Mouse (Mus musculus): ENCODE measurements around the gene Nhlrc4. TPM values are rescaled to one million over a fixed set of nuclear protein-coding genes. Genes with fewer than 3 reads are reported as not detected.

Gene Nhlrc4
- polyA plus RNA-seq (2016; fragmentation: Nextera tagmentation; extraction: Ambion mirVana), result 0.09 and 0.72 TPM in 2 replicates

DNA sequence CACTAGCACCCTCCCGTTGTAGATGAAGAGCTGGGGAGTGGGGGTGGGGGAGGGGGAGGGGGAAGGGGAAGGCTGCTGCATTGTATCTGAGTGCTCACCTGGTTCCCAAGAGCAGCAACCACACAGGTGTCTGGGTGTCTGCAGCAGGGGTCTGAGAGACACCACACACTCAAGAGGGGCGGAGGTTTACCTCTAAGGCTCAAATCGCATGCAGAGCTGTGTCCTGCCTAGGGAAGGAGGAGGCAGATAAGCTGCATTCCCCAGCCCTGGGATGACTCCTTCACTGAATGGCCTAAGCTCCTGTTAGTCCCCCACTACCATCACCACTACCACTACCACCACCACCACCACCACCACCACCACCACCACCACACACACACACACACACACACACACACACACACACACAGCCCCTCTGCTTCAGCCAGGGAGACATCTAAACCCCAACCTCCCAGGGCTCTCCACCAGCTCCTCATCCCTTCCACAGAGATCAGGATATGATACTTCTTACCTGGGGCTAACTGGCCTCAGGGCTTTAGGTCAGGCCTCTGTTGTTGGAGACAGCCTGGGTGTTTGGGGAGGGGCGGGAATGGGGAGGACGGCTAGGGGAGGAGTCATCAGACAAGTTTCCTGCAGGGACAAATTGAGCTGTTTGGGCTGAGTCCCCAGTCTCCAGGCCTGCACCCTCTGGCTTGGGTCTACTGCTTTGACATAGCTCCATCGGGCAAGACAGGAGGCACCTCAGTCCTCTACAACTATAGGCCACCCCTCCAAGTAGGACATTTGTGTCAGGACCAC lies at the start of gene Nhlrc4, which contains the start of gene Pigq:
TSS of gene Nhlrc4 (minus strand) at position 596 of the 798 bp plus-strand sequence.
TSS of gene Pigq (minus strand) at position 571 of the 798 bp plus-strand sequence.
- ATAC-seq (ENCODE audit: low FRiP score), result no peak
- H3K9me3 ChIP-seq, result no peaks in the 10 kb centered on the region
- H3K27ac ChIP-seq, result no peak within 1 kb of the TSS; the same call in 1 of the 2 replicates
- 67% methylated on average over 5 of the region's 6 CpGs for WGBS
- no peak within 1 kb of the TSS for H3K4me3 ChIP-seq (replicated peaks)
- no peak within 1 kb of the TSS for H3K9ac ChIP-seq
- H3K36me3 ChIP-seq (replicated peaks), result no peaks in the 10 kb centered on the region
- no peak within 1 kb of the TSS for H3K4me2 ChIP-seq
- peaks cover 19% of the 10 kb centered on the region for H3K27me3 ChIP-seq
- H3K4me1 ChIP-seq, result peaks cover 14% of the 10 kb centered on the region

DNA sequence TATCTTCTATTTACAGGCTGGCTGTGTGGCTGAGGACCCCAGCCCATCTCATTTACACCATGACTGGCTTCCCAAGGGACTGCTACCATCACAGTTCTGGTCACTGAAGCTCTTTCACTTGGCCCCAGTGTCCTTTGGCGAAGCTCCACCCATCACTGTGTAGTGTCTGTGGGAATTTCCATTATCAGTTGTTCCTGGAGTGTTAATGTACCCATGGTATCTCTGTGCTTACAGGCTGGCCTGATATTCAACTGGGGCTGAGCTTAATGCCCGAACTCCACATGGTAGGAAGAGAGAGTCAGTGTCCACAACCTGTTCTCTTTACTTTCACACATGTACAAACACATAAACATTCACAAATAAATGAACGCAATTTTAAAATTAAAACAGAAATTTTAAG lies 48.7 kb upstream of the Nhlrc4 start:
- 91% methylated on average over 3 of the region's 3 CpGs for WGBS
- ATAC-seq (ENCODE audit: low FRiP score), result no peak

DNA sequence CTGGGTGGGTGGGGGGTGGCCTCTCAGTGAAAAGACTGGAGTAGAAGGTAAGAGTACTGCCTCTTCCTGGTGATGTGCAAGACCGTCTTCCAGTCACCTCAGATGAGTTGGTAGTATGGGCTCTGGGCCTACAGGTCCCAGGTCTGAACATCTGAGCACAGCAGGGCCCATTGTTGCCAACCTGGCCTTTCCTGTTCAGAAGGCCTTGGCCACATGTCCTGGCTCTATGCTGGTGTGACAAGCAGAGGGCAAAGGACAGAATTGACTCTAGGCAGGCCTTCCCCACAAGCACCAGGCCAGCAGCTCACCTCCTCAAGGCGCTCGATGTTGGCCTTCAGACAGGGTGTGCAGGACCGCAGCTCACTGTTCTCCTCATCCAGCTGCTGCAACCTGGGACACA lies 47.5 kb upstream of the Nhlrc4 start:
- Histone ChIP-seq H3K4me3 (replicated peaks) (no peak overlapping the region), H3K4me2 (no peak overlapping the region), H3K4me1 (no peaks in the 10 kb centered on the region), H3K36me3 (replicated peaks) (peaks cover 70% of the 10 kb centered on the region), H3K27ac (no peak overlapping the region), H3K9ac (no peak overlapping the region), H3K9me3 (no peaks in the 10 kb centered on the region), H3K27me3 (no peaks in the 10 kb centered on the region)
- no peak for ATAC-seq (ENCODE audit: low FRiP score)
- 95% methylated on average over 4 of the region's 4 CpGs for WGBS

More for the DNA sequence above, 48.7 kb upstream of the Nhlrc4 start:
- Histone ChIP-seq H3K9ac (no peak overlapping the region), H3K4me2 (no peak overlapping the region), H3K4me1 (no peaks in the 10 kb centered on the region), H3K36me3 (replicated peaks) (peaks cover 80% of the 10 kb centered on the region), H3K4me3 (replicated peaks) (no peak overlapping the region), H3K9me3 (no peaks in the 10 kb centered on the region), H3K27me3 (no peaks in the 10 kb centered on the region), H3K27ac (no peak overlapping the region)

DNA sequence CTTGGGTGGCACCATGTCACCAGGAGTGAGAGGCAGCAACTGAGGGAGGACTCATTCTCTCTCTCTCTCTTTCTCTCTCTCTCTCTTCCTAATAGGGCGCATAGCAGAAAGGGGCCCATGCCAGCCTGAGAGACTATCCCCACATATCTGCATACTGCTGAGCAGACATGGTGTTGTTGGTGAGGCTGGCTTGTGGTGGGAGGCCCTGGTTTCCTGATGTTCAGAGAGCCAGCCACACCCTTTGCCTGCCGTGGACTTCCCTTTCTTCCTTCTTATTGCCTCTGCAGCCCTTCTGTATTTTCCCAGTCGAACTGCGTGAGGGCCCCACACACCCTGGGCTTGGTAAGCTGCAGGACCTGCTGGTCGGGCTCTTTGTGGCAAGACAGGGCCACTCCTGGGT lies 45.6 kb upstream of the Nhlrc4 start:
- Histone ChIP-seq H3K9ac (no peak overlapping the region), H3K4me2 (no peak overlapping the region), H3K27me3 (no peaks in the 10 kb centered on the region), H3K4me1 (peaks cover 3% of the 10 kb centered on the region; the same call in 1 of the 2 replicates), H3K4me3 (replicated peaks) (no peak overlapping the region), H3K9me3 (no peaks in the 10 kb centered on the region), H3K36me3 (replicated peaks) (peaks cover 62% of the 10 kb centered on the region), H3K27ac (no peak overlapping the region)
- no peak for ATAC-seq (ENCODE audit: low FRiP score)
- WGBS, result 96% methylated on average over 5 of the region's 5 CpGs

DNA sequence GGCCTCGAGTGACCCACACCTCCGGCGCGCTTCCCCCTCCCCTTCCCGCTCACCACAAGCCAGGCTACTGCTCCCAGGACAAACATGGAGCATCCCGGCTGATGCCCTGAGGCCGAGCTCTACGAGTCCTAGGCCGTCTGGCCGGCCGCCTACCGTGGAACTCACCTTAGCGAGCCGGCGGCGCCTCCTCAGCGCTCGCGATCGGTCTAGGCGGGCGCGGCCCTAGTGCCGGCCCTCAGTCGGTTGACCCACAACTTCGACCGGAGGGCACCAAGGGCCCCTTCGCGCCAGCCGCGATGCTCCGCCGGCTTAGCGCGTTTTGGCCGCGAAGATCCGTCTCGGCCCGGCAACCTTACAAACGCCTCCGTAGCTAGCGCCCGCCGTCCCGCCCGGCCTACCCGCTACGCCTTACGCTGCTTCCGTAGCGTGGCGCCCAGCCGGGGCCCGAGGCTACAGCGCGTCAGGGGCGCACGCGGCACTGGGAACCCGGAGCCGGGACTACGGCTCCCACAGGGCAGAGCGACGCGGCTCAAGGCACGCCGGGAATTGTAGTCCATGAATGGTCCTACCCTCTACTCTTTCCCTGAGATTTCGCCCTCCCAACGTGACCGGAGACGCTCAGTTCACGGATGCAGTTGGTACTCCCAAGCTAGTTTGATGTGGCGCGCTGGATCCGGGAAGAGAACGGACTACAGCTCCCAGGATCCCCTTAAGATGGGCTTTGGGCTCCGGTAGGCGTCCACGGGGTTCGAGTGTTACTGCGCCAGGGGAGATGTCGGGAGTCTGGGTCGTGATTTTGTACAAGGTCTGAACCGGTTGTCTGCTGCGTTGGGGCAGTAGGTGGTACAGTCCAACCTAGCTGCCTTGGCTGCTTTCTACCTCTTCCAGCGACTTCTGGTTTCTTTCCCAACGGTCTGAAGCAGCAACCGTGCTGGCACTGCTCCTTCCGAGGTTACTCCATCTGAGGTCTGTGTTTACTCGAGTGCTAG lies 40.8 kb upstream of the Nhlrc4 start, which contains the start of gene Capn15:
TSS of gene Capn15 (minus strand) at position 491 of the 989 bp plus-strand sequence.
- Histone ChIP-seq H3K4me3 (replicated peaks) (peak within 1 kb of the TSS; percentile 75), H3K4me2 (peak within 1 kb of the TSS; percentile 75), H3K4me1 (peaks cover 21% of the 10 kb centered on the region), H3K9me3 (no peaks in the 10 kb centered on the region), H3K9ac (peak within 1 kb of the TSS; percentile 82), H3K27me3 (no peaks in the 10 kb centered on the region), H3K27ac (peak within 1 kb of the TSS; percentile 82), H3K36me3 (replicated peaks) (peaks cover 21% of the 10 kb centered on the region)
- WGBS, result under 1% methylated on average over 91 of the region's 91 CpGs
- ATAC-seq (ENCODE audit: low FRiP score), result peak; percentile 99

DNA sequence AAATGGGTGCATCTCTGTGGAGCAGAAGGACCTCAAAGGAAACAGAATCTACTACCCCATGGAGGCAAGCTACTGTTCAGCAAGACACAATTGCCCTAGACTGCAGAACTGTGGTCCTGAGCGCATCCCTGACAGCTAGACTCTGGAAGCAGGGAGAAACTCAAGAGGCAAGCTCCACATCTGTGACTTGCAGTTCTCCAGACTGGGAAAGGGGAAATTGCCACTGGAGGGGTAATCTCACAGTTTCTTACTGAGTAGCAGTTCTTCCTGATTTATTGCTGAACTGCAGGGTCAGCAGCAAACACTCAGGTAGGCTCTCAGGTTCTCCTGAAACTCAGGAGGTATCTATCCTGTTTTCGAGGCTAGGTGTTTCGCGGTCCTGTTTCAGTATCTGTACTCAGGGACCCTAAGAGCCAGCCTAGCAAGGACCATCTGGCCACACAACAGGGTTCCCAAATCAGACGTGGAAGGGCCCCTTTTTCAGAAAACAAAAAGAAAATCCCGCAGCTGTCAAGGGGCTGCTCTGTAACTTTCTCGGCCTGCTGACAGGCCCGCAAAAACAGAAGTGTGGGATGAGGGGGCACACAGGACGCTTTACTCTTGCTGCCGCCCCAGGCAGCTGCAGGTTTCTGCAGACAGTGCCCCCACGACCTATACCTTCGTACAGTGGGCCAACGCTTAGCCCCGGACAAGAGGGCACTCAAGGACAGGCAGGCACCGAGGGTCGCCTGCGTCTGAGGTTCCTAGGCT lies 40.0 kb upstream of the Nhlrc4 start:
- Histone ChIP-seq H3K4me1 (peaks cover 21% of the 10 kb centered on the region), H3K4me2 (peak overlapping the region; percentile 75), H3K9ac (peak overlapping the region; percentile 82), H3K9me3 (no peaks in the 10 kb centered on the region), H3K4me3 (replicated peaks) (peak overlapping the region; percentile 75), H3K36me3 (replicated peaks) (peaks cover 12% of the 10 kb centered on the region), H3K27ac (peak overlapping the region; percentile 82), H3K27me3 (no peaks in the 10 kb centered on the region)
- no peak for ATAC-seq (ENCODE audit: low FRiP score)
- WGBS, result 16% methylated on average over 17 of the region's 17 CpGs

DNA sequence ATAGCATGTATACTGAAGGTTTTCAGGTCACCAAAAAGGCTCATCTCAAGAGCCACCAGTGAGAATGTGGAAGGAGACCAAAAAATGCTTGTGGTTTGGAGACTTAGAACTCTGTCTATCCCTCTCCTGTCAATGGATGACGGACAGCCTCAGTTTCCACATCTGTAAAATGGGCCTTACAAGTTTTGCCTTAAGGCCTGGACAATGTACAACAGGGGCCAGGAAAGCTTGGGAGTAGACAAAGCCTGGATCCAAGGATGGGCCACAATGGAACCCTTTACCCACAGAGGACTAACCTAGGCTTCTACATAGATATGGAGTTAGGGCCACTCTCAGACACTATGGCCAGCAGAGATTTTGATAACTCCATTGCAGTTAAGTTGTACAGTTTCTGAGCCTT lies 39.3 kb upstream of the Nhlrc4 start:
- Histone ChIP-seq H3K4me2 (peak overlapping the region; percentile 75), H3K9ac (peak overlapping the region; percentile 82; the same call in 1 of the 2 replicates), H3K9me3 (no peaks in the 10 kb centered on the region), H3K27ac (no peak overlapping the region), H3K27me3 (no peaks in the 10 kb centered on the region), H3K4me1 (peaks cover 21% of the 10 kb centered on the region), H3K4me3 (replicated peaks) (peak overlapping the region; percentile 75), H3K36me3 (replicated peaks) (peaks cover 7% of the 10 kb centered on the region; the same call in 1 of the 2 replicates)
- WGBS, result 94% methylated on average over 1 of the region's 1 CpGs
- no peak for ATAC-seq (ENCODE audit: low FRiP score)

DNA sequence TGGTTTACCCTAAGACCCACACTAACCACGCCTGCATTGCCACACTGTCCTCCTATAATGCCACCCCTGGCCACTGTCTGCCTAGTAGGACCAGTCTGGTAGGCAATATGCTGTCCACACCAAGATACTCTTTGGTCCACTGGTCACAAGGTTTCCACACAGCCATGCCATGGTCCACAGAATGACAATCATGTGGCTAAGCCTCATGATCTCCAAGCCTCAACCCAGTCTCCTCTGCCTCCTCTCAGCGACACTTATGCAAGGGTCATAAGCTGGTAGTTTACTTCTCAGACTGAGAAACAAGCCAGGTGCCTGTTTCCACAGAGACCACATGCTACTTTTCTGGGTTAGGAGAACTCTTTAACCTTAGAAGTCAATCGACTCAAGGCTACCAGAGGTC lies 38.2 kb upstream of the Nhlrc4 start:
- Histone ChIP-seq H3K4me3 (replicated peaks) (no peak overlapping the region), H3K27ac (no peak overlapping the region), H3K9ac (no peak overlapping the region), H3K27me3 (no peaks in the 10 kb centered on the region), H3K36me3 (replicated peaks) (peaks cover 6% of the 10 kb centered on the region; the same call in 1 of the 2 replicates), H3K9me3 (no peaks in the 10 kb centered on the region), H3K4me1 (peaks cover 21% of the 10 kb centered on the region), H3K4me2 (no peak overlapping the region)
- ATAC-seq (ENCODE audit: low FRiP score), result no peak
- 94% methylated on average over 3 of the region's 3 CpGs for WGBS

DNA sequence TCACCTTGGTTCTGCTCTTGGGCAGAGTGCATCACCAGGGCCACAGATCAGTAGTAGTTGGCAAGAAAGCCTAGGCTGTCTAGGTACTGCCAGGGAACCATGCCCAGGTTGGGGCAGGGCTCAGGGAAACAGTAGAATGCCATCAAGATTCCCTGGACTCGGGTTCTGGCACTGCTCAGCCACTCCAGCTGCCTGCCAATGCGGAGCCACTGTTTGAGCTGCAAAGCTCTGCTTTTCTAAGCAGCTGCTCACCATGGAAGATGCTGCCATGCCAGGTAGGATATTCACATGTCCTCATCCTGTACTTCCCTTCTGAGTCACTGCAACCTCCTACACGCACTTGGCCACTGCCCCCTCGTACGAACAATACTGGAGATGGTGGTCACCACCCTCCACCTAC lies 36.1 kb upstream of the Nhlrc4 start:
- H3K4me1 ChIP-seq, result peaks cover 17% of the 10 kb centered on the region
- ATAC-seq (ENCODE audit: low FRiP score), result no peak
- no peak overlapping the region for H3K27ac ChIP-seq
- H3K4me2 ChIP-seq, result no peak overlapping the region
- H3K9ac ChIP-seq, result no peak overlapping the region
- no peaks in the 10 kb centered on the region for H3K9me3 ChIP-seq
- H3K27me3 ChIP-seq, result no peaks in the 10 kb centered on the region
- H3K36me3 ChIP-seq (replicated peaks), result peaks cover 6% of the 10 kb centered on the region; the same call in 1 of the 2 replicates
- no peak overlapping the region for H3K4me3 ChIP-seq (replicated peaks)
- WGBS, result 91% methylated on average over 5 of the region's 5 CpGs

DNA sequence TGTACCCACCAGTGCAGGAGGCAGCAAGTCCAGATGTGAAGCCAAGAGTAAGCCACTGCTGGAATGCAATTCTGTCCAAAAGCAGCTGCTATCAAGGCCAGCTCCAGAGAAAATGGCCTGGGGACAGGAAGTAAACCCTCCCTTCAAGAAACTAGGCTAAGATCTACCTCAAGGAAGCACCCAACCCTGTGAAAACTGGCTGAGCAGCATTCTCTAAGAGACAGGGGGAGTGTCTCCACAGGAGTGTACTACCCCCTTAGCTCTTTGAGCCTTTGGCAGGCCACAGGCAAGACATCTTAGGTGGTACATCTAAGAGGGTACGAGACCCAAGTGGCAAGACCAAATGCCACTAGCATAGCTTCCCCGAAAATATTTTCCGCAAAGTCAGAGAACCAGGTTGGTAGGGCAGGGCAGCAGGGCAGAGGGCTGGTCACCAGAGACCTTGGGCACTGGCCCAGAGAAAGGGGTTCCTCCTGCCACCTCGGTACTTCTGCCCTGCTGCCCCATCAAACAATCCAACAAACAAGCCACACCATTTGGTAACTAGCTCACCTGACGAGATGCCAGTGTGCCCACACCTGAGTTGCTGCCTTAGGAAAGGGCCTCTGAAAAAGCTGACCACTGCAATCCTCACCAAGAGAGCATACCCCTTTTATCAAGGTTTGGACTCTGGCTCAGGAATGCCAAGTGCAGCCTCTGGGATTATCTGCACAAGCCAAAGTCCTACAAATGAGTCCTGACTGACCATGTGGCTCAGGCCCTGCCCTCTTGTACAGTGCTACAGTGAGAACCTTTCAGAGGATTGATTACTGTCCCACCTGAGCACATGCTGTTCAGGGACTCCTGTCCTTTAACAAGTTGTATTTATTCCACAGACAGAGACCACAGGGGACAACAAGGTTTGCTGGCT lies 35.3 kb upstream of the Nhlrc4 start:
- WGBS, result 92% methylated on average over 5 of the region's 5 CpGs
- ATAC-seq (ENCODE audit: low FRiP score), result no peak
- H3K4me1 ChIP-seq, result peaks cover 17% of the 10 kb centered on the region

More for the DNA sequence above, 35.3 kb upstream of the Nhlrc4 start:
- no peaks in the 10 kb centered on the region for H3K9me3 ChIP-seq
- no peaks in the 10 kb centered on the region for H3K27me3 ChIP-seq
- no peak overlapping the region for H3K9ac ChIP-seq
- H3K36me3 ChIP-seq (replicated peaks), result peaks cover 6% of the 10 kb centered on the region; the same call in 1 of the 2 replicates
- no peak overlapping the region for H3K4me3 ChIP-seq (replicated peaks)
- H3K4me2 ChIP-seq, result no peak overlapping the region
- no peak overlapping the region for H3K27ac ChIP-seq

Measured in forebrain, embryonic 12.5 days (tissue).